9 mouse cellular contexts compared by ENCODE assay signal in genomic region chr3:51342152-51342551, GRCm38 (mm10). TPM values are rescaled to one million over a fixed set of nuclear protein-coding genes. Genes with fewer than 3 reads are reported as not detected.
DNase-seq lines count a peak whose midpoint lies in the region; ATAC-seq and TF ChIP-seq lines count a peak whose summit lies in the region.
"Had no signal": no experiment of that assay in that cellular context is flagged by ENCODE, and none has a peak within 500 bp of the region (broad histone marks: within the 10 kb centered on the region; RNA-seq: fewer than 3 reads in every experiment).

No protein-coding gene starts in this region.

- H3K4me2 ChIP-seq in kidney, embryonic 15.5 days: peak overlapping the region; percentile 95
- H3K4me2 ChIP-seq in hindbrain, embryonic 16.5 days (ENCODE audit: low read length): peak overlapping the region; percentile 89
- H3K4me2 ChIP-seq in midbrain, postnatal 0 days (ENCODE audit: low read depth, low read length, poor library complexity, severe bottlenecking): peak overlapping the region; percentile 93

- TF ChIP-seq CTCF in bone marrow, adult 2 months (IDR thresholded peaks at IDR 0.05; ENCODE audit: control insufficient read depth, insufficient read depth, low read length): no peak
- no peak for TF ChIP-seq CTCF in midbrain, postnatal 0 days (IDR thresholded peaks at IDR 0.05)

- H3K27me3 ChIP-seq in kidney, embryonic 15.5 days: no peaks in the 10 kb centered on the region
- no peaks in the 10 kb centered on the region for H3K27me3 ChIP-seq in hindbrain, embryonic 16.5 days (replicated peaks; ENCODE audit: control insufficient read depth, insufficient read depth, low read length)
- H3K27me3 ChIP-seq in midbrain, postnatal 0 days (ENCODE audit: insufficient read depth, low read length): no peaks in the 10 kb centered on the region

- 8% methylated on average over 9 of the region's 9 CpGs for WGBS in kidney, embryonic 15.5 days
- under 1% methylated on average over 9 of the region's 9 CpGs for WGBS in bone marrow, adult 2 months
- WGBS in hindbrain, embryonic 16.5 days: 6% methylated on average over 9 of the region's 9 CpGs
- WGBS in midbrain, postnatal 0 days: 4% methylated on average over 9 of the region's 9 CpGs

- H3K9me3 ChIP-seq in kidney, embryonic 15.5 days (replicated peaks): no peaks in the 10 kb centered on the region
- H3K9me3 ChIP-seq in hindbrain, embryonic 16.5 days (ENCODE audit: control insufficient read depth, low read length): no peaks in the 10 kb centered on the region
- no peaks in the 10 kb centered on the region for H3K9me3 ChIP-seq in midbrain, postnatal 0 days (ENCODE audit: low read length)

- H3K27ac ChIP-seq in kidney, embryonic 15.5 days: peak overlapping the region; percentile 97
- H3K27ac ChIP-seq in bone marrow, adult 2 months (ENCODE audit: control insufficient read depth, insufficient read depth, low read depth, low read length, poor library complexity): peak overlapping the region; percentile 100
- H3K27ac ChIP-seq in hindbrain, embryonic 16.5 days (ENCODE audit: low read depth, low read length): peak overlapping the region; percentile 95
- H3K27ac ChIP-seq in midbrain, postnatal 0 days (ENCODE audit: low read depth, low read length): peak overlapping the region; percentile 88

- TF ChIP-seq POLR2A in bone marrow, adult 2 months (IDR thresholded peaks at IDR 0.05; ENCODE audit: borderline replicate concordance, control insufficient read depth, low read depth, low read length): no peak

- no peak for DNase-seq in kidney, adult 9 months
- no peak for DNase-seq in midbrain, postnatal 0 days (ENCODE audit: low spot score)
- DNase-seq in natural killer cell, adult 2 months (ENCODE audit: low spot score in 2 of 2): no peak
- no peak for DNase-seq in adrenal gland, adult 18-20 months (ENCODE audit: low spot score in 2 of 2)
- DNase-seq in thymus, postnatal 25 days: no peak
- DNase-seq: kidney, adult 18-20 months had no signal

- ATAC-seq in kidney, embryonic 15.5 days (replicated peaks; ENCODE audit: low FRiP score): no peak
- no peak for ATAC-seq in hindbrain, embryonic 16.5 days
- no peak for ATAC-seq in midbrain, postnatal 0 days (ENCODE audit: low FRiP score)

- H3K36me3 ChIP-seq in kidney, embryonic 15.5 days: no peaks in the 10 kb centered on the region
- no peaks in the 10 kb centered on the region for H3K36me3 ChIP-seq in hindbrain, embryonic 16.5 days (ENCODE audit: control insufficient read depth, insufficient read depth, low read length)
- H3K36me3 ChIP-seq in midbrain, postnatal 0 days (ENCODE audit: insufficient read depth, low read length): no peaks in the 10 kb centered on the region

- H3K9ac ChIP-seq in kidney, embryonic 15.5 days: peak overlapping the region; percentile 86
- peak overlapping the region; percentile 86 for H3K9ac ChIP-seq in hindbrain, embryonic 16.5 days (ENCODE audit: low read depth, low read length)
- no peak overlapping the region for H3K9ac ChIP-seq in midbrain, postnatal 0 days (replicated peaks; ENCODE audit: low read length, poor library complexity, severe bottlenecking)

- peaks cover 13% of the 10 kb centered on the region for H3K4me1 ChIP-seq in kidney, embryonic 15.5 days
- peaks cover 1% of the 10 kb centered on the region; the same call in 1 of the 2 replicates for H3K4me1 ChIP-seq in bone marrow, adult 2 months (ENCODE audit: control insufficient read depth, insufficient read depth, low read length)
- H3K4me1 ChIP-seq in hindbrain, embryonic 16.5 days (ENCODE audit: control insufficient read depth, insufficient read depth, low read depth, low read length): peaks cover 13% of the 10 kb centered on the region
- H3K4me1 ChIP-seq in midbrain, postnatal 0 days (ENCODE audit: insufficient read depth, low read length): no peaks in the 10 kb centered on the region

- H3K4me3 ChIP-seq in kidney, embryonic 15.5 days (replicated peaks): peak overlapping the region; percentile 95
- peak overlapping the region; percentile 79 for H3K4me3 ChIP-seq in bone marrow, adult 2 months (replicated peaks; ENCODE audit: control insufficient read depth, low read depth, low read length)
- peak overlapping the region; percentile 84 for H3K4me3 ChIP-seq in hindbrain, embryonic 16.5 days (ENCODE audit: low read length)
- peak overlapping the region; percentile 94 for H3K4me3 ChIP-seq in midbrain, postnatal 0 days (ENCODE audit: low read depth, low read length)

RNA-seq across cellular contexts. Expression of gene Elf2, which starts 1.7 kb away (rescaled TPM):
- 58.2 and 73.7 TPM in 2 replicates for polyA plus RNA-seq in kidney, embryonic 15.5 days (2015; fragmentation: Nextera tagmentation; extraction: Ambion mirVana)
- polyA plus RNA-seq in bone marrow, adult 2 months (2011; ENCODE audit: insufficient read depth, insufficient read length, low replicate concordance, missing spikeins): 27.6 and 28.7 TPM in 2 replicates
- polyA plus RNA-seq in hindbrain, embryonic 16.5 days (2015; fragmentation: Nextera tagmentation; extraction: Ambion mirVana): 30.2 and 31.4 TPM in 2 replicates
- 38.7 and 45.6 TPM in 2 replicates for total RNA-seq in midbrain, postnatal 0 days (2014; rRNA removed)
- polyA plus RNA-seq in midbrain, postnatal 0 days (2015; fragmentation: Nextera tagmentation; extraction: Ambion mirVana): 22.2 and 26.1 TPM in 2 replicates
- 10 to 100 TPM; 61.9 to 78.4 TPM for total RNA-seq in adrenal gland, adult 18-20 months (2021)

RNA-seq across cellular contexts. Expression of gene Mgarp, which starts 54.4 kb away (rescaled TPM):
- 5.3 and 11.4 TPM in 2 replicates for polyA plus RNA-seq in kidney, embryonic 15.5 days (2015; fragmentation: Nextera tagmentation; extraction: Ambion mirVana)
- polyA plus RNA-seq in bone marrow, adult 2 months (2011; ENCODE audit: insufficient read depth, insufficient read length, low replicate concordance, missing spikeins): not detected in 2 replicates
- polyA plus RNA-seq in hindbrain, embryonic 16.5 days (2015; fragmentation: Nextera tagmentation; extraction: Ambion mirVana): 1.8 and 2.2 TPM in 2 replicates
- total RNA-seq in midbrain, postnatal 0 days (2014; rRNA removed): 0.49 TPM in 1 of 2 replicates, not detected in the other
- polyA plus RNA-seq in midbrain, postnatal 0 days (2015; fragmentation: Nextera tagmentation; extraction: Ambion mirVana): 0.40 and 0.49 TPM in 2 replicates
- 100 to 1,000 TPM; 605 to 839 TPM for total RNA-seq in adrenal gland, adult 18-20 months (2021)
